Mouse (Mus musculus): ENCODE results near the gene Smad1.

Gene Smad1

GRCm38 (mm10) chr8:79299704-79300103 is 99.6 kb downstream of the Smad1 start:
- no peak for DNase-seq (ENCODE audit: low spot score in 2 of 2)

GRCm38 (mm10) chr8:79297763-79298162 is 101.6 kb downstream of the Smad1 start:
- DNase-seq (ENCODE audit: low spot score in 2 of 2): peak; percentile 71 to 79

- DNase-seq (ENCODE audit: low spot score in 2 of 2): no peak
Observed at GRCm38 (mm10) chr8:79295276-79296105, 103.8 kb downstream of the Smad1 start.

GRCm38 (mm10) chr8:79294610-79295275 is 104.6 kb downstream of the Smad1 start, which contains the start of gene Mmaa:
Mmaa (minus strand) TSS chr8:79294937.
- DNase-seq (ENCODE audit: low spot score in 2 of 2): peak; percentile 96 to 98

GRCm38 (mm10) chr8:79293841-79294240 is 105.5 kb downstream of the Smad1 start:
- DNase-seq (ENCODE audit: low spot score in 2 of 2): no peak

- DNase-seq (ENCODE audit: low spot score in 2 of 2): no peak
Observed at GRCm38 (mm10) chr8:79292712-79293264, 106.5 kb downstream of the Smad1 start.

- peak; percentile 38 for DNase-seq (ENCODE audit: low spot score in 2 of 2)
Observed at GRCm38 (mm10) chr8:79289592-79289991, 109.7 kb downstream of the Smad1 start.

- no peak for DNase-seq (ENCODE audit: low spot score in 2 of 2)
Observed at GRCm38 (mm10) chr8:79288681-79289080, 110.6 kb downstream of the Smad1 start.

Measured in right cerebral cortex, postnatal 10 days (tissue).